Mouse (Mus musculus): ENCODE measurements at regions not wholly inside any gene's neighbourhood (a gene's known extent, or its start where the extent isn't known, plus 50 kb on each side); places are given as distances from the start of the nearest gene placed in this dataset.

DNA sequence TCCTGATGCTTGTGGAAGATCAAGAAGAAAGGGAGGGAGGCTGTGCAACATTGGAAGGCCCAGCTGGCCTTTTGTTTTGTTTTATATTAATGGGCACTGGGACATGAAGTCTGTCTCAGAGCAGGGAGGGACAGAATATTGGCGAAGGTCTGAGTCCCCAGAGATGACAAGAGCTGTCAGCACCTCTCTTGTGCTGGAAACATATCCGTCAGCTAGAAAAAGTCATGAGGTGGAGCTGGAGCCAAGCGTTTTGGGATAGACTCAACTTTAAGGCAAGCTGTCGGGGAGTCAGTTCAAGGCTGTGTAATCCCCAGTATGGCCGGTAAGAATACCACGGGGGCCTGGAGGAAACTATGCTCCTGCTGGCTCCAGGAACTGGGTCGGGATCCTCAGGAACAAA is 156.0 kb downstream of the En1 start:
- no peak for DNase-seq (ENCODE audit: low spot score in 2 of 2)
- intact Hi-C loops (cut with DNase I), result no loop called here

DNA sequence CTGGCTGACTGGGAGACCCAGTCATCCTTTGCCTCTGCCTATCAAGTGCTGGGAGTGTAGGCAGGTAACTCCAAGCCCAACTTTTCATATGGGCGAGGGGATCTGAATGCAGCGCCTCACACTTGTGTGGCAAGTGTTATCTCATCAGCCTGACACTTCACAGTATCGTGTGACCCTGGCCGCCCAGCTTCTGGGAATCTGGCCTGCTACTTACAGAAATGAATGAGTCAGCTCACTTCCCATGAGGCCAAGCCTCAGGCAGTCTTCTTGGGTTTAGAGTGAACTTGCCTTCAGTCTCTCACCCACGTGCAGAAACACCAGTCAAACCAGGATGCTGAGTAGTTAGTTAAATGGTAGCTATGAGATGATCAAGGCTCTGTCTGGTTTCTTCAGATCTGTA is 156.5 kb downstream of the En1 start:
- intact Hi-C loops (cut with DNase I), result no loop called here
- no peak for DNase-seq (ENCODE audit: low spot score in 2 of 2)

DNA sequence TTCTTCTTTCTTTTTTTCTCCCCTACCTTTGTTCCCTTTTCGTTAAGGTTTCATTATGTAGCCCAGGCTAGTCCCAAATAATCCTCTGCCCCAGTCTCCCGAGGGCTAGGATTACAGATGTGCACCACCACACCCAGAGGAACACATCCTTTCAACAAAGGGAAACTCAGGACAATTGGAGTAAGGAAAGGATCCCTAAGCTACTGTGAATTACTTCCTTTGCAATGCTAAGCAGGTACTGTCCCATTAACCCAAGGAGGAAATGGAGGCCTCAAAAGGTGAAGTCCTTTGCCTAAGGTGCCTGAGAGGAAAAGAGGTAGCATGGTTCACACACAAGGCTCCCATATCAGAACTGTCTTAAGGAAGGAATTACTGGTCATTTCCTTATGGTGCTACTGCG is 157.2 kb downstream of the En1 start:
- DNase-seq (ENCODE audit: low spot score in 2 of 2), result no peak
- intact Hi-C loops (cut with DNase I), result no loop called here

DNA sequence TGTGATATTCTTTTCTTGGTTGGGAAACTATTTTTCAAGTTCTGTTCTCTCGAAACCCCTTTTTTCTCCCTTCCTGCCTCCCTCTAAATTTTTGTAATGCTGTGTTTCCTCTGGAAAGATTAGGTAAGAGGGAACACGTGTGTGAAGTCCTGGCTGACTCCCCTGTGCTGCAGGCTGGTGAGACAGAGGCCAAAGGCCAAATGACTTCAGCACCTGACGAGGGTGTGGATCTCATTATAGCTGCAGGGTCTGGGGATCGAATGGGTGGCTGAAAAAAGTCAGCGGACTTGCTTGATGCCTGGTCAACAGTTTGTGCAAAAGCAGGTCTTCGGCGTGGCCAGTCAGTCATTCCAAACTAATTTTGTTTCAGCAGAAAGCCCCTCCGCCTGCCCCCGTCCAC is 159.1 kb downstream of the En1 start:
- intact Hi-C loops (cut with DNase I), result no loop called here
- DNase-seq (ENCODE audit: low spot score in 2 of 2), result no peak

DNA sequence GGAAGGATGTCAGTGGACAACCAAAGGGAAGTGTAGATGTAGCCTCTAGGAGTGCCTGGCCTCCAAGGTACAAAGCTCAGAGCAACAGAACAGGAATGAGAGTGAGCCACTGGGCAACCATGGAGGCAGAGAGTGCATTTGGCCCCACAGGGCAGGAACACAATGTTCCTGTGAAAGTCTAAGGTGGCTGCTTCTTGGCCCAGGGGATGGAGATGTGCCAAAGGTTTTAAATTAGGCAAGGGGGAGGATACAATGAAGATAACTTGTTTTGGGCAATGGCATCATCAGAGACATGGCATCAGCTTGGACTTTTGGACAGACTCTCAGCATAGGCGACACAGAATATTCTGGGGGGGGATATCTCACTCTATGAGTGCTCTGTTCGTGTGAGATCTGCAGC is 160.3 kb downstream of the En1 start:
- intact Hi-C loops (cut with DNase I), result no loop called here
- DNase-seq (ENCODE audit: low spot score in 2 of 2), result no peak

DNA sequence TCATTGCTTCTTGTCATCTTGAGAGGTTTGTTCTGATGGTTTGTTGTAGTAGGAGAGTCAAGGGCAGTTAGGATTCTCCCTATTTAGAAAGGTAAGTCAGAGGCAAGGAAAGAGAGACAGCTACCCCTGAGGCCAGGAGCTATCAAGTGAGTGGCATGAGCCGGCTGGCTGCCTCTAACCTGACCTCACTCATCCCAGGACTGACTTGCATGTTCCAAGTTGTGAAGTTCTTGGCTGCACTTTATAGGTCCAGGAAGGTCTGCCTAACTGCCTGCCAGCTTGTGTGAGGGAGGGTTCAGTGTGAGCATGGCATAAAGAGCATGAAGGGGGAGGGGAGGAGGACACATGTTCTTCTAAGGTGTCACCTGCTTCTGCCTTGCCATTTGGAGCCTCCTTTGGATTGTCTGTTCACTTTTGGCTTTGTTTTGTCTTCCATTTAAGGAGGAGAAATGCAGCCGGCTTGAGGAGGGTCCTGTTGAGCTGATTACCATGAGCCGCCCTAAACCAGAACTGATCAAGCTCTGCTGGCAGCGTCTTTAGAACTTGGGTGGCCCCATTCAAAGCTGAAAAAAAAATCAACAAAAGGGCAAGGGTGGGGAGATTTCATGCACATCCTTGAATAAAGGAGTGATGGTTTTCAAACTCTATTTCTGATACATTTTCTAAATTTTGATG is 160.8 kb downstream of the En1 start:
- DNase-seq (ENCODE audit: low spot score in 2 of 2), result no peak
- intact Hi-C loops (cut with DNase I), result no loop called here

DNA sequence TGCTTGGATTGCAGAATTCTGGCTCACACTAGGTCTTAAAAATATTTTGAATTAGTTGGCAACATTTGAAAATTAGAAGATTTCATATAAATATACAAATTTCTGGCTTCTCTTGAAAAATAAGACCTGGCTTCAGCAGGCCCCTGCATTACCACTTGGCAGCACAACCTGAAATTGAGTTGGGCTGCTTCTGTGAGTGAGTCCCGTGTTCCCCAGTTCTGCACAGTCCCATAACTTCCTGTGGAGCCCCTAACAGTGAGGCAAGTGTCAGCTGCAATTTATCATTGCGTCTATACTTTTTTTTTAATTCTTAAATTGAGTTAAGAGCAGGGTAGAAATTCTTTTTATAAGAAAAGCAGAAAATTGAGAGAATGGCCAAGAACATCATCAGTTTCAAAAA is 164.8 kb downstream of the En1 start:
- DNase-seq (ENCODE audit: low spot score in 2 of 2), result no peak
- intact Hi-C loops (cut with DNase I), result no loop called here

DNA sequence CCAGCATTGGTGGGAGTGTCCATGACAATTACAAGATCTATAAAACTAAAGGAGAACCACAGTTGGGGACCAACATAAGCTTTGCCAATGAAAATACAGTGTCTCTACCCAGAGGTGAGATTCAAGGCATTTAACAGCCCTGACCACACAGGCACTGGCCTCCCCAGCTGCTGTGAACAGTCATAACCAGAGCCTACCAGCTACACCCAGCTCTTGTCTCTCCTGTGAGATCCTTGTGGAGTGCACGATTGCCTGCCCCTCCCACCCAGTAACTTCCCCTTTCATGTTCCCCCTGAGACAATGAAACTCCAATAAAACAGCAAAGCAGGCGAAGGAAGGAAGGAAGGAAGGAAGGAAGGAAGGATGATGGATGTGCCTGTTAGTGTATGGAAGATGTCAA is 169.1 kb downstream of the En1 start:
- no peak for DNase-seq (ENCODE audit: low spot score in 2 of 2)
- intact Hi-C loops (cut with DNase I), result no loop called here

DNA sequence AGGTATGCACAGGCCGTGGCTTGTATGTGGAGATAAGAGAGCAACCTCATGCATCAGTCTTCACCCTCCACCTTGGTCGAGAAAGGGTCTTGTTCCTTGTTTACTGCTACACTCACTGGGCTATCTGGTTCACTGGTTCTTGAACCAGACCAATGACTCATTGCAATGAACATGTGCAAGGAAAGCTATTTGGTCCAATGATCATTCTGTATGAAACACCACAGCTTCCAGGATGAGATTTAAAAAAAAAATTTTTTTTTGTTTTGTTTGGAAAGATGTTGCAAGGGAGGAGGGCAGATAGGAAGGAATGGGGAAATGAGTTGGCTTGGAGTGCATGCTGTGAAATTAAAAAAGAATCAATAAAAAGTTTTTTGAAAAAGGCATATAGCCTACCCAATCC is 174.7 kb downstream of the En1 start:
- intact Hi-C loops (cut with DNase I), result no loop called here
- DNase-seq (ENCODE audit: low spot score in 2 of 2), result no peak

DNA sequence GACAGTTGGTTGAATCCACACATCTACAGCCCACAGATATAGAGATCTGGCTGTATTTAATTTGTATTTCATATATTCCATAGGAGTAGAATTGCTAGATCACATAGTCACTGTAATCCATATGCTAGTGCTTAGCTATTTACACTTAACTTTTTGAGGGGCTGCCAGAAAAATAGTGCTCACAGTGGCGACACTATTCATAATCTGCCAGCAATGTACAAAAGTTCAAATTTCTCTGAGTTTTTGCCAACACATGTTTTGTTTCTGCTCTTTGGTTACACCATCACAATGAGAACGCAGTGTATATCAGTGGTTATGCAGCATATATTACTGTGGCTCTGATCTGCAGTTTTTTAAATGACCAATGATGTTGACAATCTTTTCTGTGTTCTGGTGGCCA is 175.2 kb downstream of the En1 start:
- intact Hi-C loops (cut with DNase I), result no loop called here
- DNase-seq (ENCODE audit: low spot score in 2 of 2), result no peak

DNA sequence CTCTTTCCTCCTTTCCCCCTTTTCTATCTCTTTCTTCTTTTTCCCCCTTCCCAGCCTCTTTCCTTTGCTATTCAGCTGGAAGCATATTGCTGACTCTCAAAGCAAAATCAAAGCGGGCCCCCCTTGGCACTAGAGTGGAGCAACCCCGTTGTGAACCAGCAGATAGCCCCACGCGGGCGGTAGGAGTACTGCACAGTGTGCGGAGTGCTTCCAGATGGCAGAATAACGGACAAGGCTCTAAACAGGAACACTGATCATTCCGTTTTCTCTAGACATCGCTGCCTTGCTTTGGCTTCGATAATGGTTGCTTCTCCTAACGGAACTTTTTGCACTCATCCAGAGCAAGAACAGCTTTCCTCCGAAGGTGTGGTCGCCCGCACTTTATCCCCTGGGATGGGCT is 193.0 kb downstream of the En1 start:
- intact Hi-C loops (cut with DNase I), result no loop called here
- DNase-seq (ENCODE audit: low spot score in 2 of 2), result no peak

DNA sequence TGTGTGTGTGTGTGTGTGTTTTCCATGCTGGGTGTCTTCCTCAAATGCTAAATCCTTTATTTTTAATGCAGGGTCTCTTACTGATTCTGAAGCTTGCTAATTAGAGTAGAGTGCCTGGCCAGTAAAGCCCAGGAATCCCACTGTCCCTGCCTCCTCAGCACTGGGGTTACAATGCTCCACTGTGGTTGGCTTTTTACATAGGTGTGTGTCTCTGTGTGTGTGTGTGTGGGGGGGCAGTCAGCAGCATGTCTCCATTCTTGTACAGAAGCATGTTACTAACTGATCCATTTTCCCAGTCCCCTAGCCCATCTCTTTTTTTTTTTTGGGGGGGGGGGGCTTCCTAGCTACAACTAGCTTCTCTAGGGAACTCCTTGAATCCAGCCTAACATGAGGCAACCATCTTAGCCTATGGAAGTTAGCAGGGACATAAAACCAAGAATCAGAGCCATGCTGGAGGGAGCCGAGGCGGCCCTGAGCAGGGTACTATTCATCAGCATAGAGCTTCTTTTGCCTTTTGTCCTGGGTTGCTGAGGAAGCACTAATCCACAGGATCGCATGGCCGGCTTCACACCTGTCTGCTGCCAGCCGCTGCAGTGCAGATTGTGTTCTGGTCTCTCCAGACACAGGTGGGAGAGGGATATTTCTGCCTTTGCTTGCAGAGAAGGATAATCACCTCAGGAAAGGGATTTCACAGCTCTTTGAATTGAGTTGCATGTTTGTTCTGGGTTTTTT is 199.2 kb downstream of the En1 start:
- intact Hi-C loops (cut with DNase I), result no loop called here
- no peak for DNase-seq (ENCODE audit: low spot score in 2 of 2)

DNA sequence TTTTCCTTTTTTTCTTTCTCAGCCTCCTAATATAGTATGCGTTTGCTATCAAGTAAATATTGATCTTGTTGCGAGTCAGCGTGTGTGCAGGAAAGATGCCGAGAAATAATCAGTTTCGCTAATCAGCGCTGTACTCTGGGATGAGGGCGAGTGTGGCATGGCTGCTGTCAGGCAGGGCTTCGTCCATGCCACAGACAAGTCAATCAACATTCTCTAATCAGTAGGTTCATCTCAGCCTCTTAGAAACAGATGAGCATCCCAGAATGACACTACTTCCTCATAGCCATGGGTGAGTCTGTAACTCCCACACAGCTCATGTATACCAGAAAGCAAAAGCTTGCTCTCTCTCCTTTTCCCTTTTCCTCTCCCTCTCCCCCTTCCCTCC is 199.8 kb downstream of the En1 start:
- intact Hi-C loops (cut with DNase I), result no loop called here
- DNase-seq (ENCODE audit: low spot score in 2 of 2), result no peak

DNA sequence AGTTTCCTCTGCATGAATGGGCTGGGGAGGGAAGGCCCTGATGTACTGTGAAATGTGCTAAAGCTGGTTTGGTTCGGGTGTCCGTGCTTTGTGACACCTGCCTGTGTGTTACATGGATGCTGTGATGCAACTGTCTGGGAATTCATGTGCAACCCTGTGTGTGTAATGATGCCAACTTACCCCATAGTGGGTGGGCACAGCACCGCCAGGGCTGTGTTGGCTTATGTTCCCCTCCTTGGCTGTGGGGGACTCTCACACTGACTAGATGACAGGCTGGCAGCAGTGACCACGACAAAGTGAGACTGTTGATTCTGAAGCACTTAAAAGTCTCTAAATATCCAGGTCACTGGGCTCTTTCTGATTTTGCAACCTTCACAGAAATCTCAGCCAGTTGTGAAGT is 212.2 kb downstream of the En1 start:
- intact Hi-C loops (cut with DNase I), result no loop called here
- no peak for DNase-seq (ENCODE audit: low spot score in 2 of 2)

DNA sequence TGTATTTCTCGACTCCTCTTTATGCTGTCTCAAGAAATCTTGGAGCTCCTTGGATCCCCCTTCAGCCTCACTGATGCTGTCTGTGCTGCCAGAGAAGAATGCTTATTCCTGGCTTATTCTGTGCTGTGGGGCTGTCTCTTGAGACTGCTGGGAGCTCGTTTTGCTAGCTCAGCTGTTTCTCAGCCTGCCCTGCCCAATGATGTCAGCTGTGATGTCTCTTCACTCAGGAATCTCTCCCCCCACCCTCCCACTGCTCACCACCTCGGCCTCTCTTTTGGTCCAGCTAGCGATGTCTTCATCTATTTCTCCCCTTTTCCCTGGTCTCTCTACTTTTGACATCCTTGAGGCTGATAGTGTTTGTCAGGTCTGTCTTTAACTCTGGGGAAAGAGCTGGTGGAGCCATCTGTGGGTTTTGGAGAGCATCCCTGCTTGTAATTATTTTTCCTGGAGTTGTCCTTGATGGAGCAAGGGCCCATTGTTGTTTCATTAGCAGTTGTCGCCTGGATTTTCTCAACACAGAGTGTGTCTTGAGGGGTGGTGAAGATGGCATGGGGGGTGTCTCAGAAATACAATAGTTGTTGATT is 214.1 kb downstream of the En1 start:
- intact Hi-C loops (cut with DNase I), result no loop called here

DNA sequence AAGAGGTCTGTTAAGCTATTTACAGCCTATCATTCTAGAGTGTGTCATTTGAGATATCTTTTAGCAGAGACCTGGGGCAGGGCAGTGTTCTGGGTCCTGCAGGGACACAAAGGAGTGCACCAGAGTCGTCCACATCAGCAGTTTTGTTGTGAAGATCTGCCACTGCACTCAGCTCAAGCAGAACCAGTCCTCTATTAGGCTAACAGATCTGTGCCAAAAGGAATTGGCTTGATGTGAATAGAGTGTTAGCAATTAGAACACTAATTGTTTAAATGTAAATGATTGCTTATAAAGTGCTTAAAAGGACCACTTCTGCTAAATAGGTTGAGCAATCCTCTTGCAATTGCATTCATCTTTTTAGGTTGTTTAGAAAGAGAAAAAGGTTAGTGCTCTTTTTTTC is 215.3 kb downstream of the En1 start:
- DNase-seq (ENCODE audit: low spot score in 2 of 2), result no peak
- intact Hi-C loops (cut with DNase I), result no loop called here

More for the DNA sequence above, 214.1 kb downstream of the En1 start:
- no peak for DNase-seq (ENCODE audit: low spot score in 2 of 2)

DNA sequence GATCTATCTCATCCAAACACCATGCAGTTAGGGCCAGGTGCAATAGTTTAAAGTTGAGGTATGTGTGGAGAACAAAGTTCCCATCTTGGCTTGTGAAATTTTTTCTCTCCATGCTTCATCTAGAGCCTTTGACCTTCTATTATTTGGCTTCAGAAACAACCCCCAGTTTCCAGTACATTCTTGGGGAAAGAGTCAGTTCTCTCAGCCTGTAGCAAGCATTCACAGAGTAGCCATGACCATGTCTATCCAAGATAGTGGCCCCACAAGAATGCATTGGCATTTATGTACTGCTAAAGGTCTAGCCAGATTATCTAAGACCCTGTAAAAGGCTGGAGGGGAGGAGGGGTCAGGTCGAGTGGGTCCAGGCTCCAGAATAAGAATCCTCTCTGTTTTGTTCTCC is 229.8 kb downstream of the En1 start:
- DNase-seq (ENCODE audit: low spot score in 2 of 2), result no peak
- intact Hi-C loops (cut with DNase I), result no loop called here

DNA sequence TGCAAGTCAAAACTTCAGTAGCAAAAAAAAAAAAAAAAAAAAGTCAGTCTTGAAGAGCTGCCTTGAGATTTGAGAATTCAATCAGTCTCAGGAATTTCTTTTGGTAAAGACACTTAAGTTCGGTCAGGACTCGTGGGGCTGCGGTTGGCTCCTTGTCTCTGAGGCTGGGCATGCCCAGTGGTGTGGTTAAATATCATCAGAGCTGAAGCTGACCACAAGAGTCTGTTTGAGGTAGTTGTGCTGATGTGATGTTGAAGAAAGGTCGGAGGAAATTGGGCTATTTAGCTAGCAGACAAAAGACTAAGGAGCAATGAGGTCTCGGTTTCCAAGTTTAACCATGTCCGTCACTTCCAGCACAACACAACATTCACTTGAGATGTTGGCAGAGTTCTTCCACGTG is 240.4 kb downstream of the En1 start:
- intact Hi-C loops (cut with DNase I), result no loop called here
- no peak for DNase-seq (ENCODE audit: low spot score in 2 of 2)

DNA sequence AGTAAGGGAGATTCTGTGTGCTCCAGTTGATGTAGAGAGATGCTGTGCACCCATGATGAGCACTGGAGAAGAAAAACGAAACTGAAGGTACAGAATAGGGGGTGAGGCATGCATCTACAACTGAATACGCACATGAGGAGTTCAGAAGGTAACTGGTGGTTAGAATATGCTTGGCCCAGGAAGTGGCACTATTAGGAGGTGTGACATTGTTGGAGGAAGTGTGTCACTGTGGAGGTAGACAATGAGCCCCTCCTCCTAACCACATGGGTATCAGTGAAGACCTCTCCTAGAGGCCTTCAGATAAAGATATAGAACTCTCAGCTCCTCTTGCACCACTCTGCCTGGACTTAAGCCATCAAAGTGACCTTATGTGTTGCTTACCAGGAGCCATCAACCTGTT is 243.9 kb downstream of the En1 start:
- intact Hi-C loops (cut with DNase I), result no loop called here
- no peak for DNase-seq (ENCODE audit: low spot score in 2 of 2)

DNA sequence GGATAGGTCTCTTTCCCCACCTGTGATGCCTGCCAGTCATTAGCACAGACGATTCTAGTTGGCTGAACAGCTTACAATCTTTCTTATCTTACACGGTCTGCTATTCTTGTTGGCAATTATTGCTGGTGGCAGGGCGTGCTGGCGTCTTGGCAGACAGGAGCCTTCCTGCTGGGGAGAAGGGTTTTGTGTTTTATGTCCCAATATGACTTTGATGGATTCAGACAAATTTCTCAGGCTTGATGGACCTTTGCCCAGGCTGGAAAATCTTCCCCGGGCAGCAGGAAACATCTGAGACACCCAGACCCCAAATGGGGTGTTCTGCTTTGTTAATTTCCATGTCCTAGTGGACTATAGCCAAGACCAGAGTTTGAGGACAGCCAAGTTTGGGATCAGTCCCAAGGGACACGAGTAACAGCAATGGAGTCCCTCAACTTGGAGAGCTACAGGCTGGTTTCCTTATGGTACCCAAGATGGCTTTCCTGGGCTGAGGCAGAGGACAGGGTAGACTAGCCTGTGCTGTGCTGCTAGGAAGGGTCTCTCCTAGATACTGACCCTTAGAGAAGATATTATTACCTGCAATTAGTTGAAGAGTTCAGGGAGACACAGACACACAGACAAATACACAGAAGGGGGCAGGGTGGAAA is 249.8 kb downstream of the En1 start:
- no peak for DNase-seq (ENCODE audit: low spot score in 2 of 2)
- intact Hi-C loops (cut with DNase I), result no loop called here

DNA sequence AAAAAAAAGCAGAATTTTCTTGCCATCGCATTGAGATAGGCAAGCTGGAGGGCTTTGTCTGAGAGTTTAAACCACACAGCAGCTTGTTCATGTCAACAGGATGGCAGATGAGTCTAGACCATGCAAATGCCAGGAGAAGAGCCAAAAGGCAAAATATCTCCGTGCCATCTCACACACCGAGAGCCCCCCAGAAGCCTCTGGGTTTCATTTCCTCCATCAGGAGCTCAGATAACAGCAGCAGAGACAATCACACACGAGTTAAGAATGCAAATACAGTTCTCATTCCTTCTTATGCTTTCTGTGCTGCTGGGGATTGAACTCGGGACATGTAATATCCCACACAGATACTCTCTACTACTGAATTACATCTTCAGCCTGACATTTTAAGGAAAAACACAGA is 255.3 kb downstream of the En1 start:
- DNase-seq (ENCODE audit: low spot score in 2 of 2), result no peak
- intact Hi-C loops (cut with DNase I), result no loop called here
